Mouse (Mus musculus): Measurements from ENCODE around the gene Fibcd1. TPM values are rescaled to one million over a fixed set of nuclear protein-coding genes. Genes with fewer than 3 reads are reported as not detected.

Fibcd1 gene
- polyA plus RNA-seq, 1 experiment from 2014 or later, result 5.0 TPM

- Histone ChIP-seq H3K9ac (no peak overlapping the region), H3K27me3 (ENCODE audit: control insufficient read depth, insufficient read depth, low read length) (no peaks in the 10 kb centered on the region), H3K36me3 (replicated peaks; ENCODE audit: control insufficient read depth, insufficient read depth) (peaks cover 64% of the 10 kb centered on the region), H3K4me3 (replicated peaks; ENCODE audit: low read length) (no peak overlapping the region), H3K27ac (no peak overlapping the region), H3K4me1 (replicated peaks; ENCODE audit: control insufficient read depth, insufficient read depth, low read length) (no peaks in the 10 kb centered on the region), H3K9me3 (ENCODE audit: control insufficient read depth, low read length) (no peaks in the 10 kb centered on the region), H3K4me2 (replicated peaks) (no peak overlapping the region)
- DNase-seq (ENCODE audit: low spot score), result no peak
- 82% methylated on average over 2 of the region's 2 CpGs for WGBS
- no peak for ATAC-seq (ENCODE audit: low FRiP score)
These were observed 56.6 kb downstream of the Fibcd1 start for GRCm38 (mm10) chr2:31789215-31789614.

DNA sequence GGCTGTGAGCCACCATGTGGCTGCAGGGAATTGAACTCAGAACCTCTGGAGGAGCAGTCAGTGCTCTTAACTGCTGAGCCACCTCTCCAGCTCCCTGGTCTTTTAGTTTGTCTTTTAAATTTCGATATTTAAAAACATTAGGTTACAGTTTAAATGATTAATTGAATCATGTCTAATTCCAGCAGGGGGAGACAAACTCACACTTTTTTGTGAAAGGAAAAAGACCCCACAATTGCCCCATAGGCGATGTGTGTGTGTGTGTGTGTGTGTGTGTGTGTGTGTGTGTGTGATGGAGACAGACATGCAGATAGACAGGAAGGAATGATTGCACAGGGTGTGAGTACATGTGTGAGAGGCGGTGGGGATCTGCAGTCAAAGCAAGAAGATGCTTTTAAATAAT, 57.6 kb downstream of the Fibcd1 start:
- Histone ChIP-seq H3K4me3 (replicated peaks; ENCODE audit: low read length) (no peak overlapping the region), H3K4me2 (replicated peaks) (no peak overlapping the region), H3K9me3 (ENCODE audit: control insufficient read depth, low read length) (no peaks in the 10 kb centered on the region), H3K27ac (no peak overlapping the region), H3K4me1 (replicated peaks; ENCODE audit: control insufficient read depth, insufficient read depth, low read length) (no peaks in the 10 kb centered on the region), H3K36me3 (replicated peaks; ENCODE audit: control insufficient read depth, insufficient read depth) (peaks cover 69% of the 10 kb centered on the region), H3K27me3 (ENCODE audit: control insufficient read depth, insufficient read depth, low read length) (no peaks in the 10 kb centered on the region), H3K9ac (no peak overlapping the region)
- 72% methylated on average over 3 of the region's 3 CpGs for WGBS
- DNase-seq (ENCODE audit: low spot score), result peak; percentile 66
- ATAC-seq (ENCODE audit: low FRiP score), result no peak

- Histone ChIP-seq H3K27ac (no peak overlapping the region), H3K27me3 (ENCODE audit: control insufficient read depth, insufficient read depth, low read length) (no peaks in the 10 kb centered on the region), H3K9me3 (ENCODE audit: control insufficient read depth, low read length) (no peaks in the 10 kb centered on the region), H3K4me2 (replicated peaks) (no peak overlapping the region), H3K36me3 (replicated peaks; ENCODE audit: control insufficient read depth, insufficient read depth) (peaks cover 57% of the 10 kb centered on the region), H3K4me3 (replicated peaks; ENCODE audit: low read length) (no peak overlapping the region), H3K9ac (no peak overlapping the region), H3K4me1 (replicated peaks; ENCODE audit: control insufficient read depth, insufficient read depth, low read length) (no peaks in the 10 kb centered on the region)
- 15% methylated on average over 7 of the region's 7 CpGs for WGBS
- peak; percentile 88 for DNase-seq (ENCODE audit: low spot score)
- no peak for ATAC-seq (ENCODE audit: low FRiP score)
These were observed 58.8 kb downstream of the Fibcd1 start for GRCm38 (mm10) chr2:31787029-31787428.

DNA sequence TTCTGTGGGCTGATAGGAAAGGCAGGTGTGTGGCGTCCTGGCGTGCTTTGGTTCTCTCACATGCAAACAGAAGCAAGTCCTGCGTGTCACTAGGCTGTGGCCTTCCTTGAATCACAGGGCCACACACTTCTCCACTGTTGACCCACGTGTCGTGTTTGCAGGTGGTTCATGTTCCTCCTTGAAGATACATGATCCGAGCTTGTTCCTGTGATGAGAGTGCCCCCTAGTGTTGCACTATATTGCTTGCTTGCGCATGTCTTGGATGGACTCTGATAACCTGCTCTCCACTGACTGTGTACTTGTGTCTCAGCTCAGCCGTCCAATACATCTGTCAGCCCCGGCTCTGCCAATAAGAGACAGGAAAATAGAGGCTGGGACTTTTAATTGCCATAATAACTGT, 60.7 kb downstream of the Fibcd1 start:
- DNase-seq (ENCODE audit: low spot score), result peak; percentile 89
- no peak overlapping the region for H3K9ac ChIP-seq
- H3K27me3 ChIP-seq (ENCODE audit: control insufficient read depth, insufficient read depth, low read length), result no peaks in the 10 kb centered on the region
- WGBS, result 39% methylated on average over 9 of the region's 9 CpGs
- peak; percentile 41; the same call in 1 of the 2 replicates for ATAC-seq (ENCODE audit: low FRiP score)
- no peaks in the 10 kb centered on the region for H3K4me1 ChIP-seq (replicated peaks; ENCODE audit: control insufficient read depth, insufficient read depth, low read length)
- no peak overlapping the region for H3K27ac ChIP-seq
- no peak overlapping the region for H3K4me3 ChIP-seq (replicated peaks; ENCODE audit: low read length)
- H3K9me3 ChIP-seq (ENCODE audit: control insufficient read depth, low read length), result no peaks in the 10 kb centered on the region
- H3K36me3 ChIP-seq (replicated peaks; ENCODE audit: control insufficient read depth, insufficient read depth), result peaks cover 52% of the 10 kb centered on the region
- no peak overlapping the region for H3K4me2 ChIP-seq (replicated peaks)

- H3K4me2 ChIP-seq (replicated peaks), result no peak overlapping the region
- ATAC-seq (ENCODE audit: low FRiP score), result no peak
- no peak overlapping the region for H3K27ac ChIP-seq
- H3K4me3 ChIP-seq (replicated peaks; ENCODE audit: low read length), result no peak overlapping the region
- WGBS, result 80% methylated on average over 8 of the region's 8 CpGs
- no peak for DNase-seq (ENCODE audit: low spot score)
- H3K27me3 ChIP-seq (ENCODE audit: control insufficient read depth, insufficient read depth, low read length), result no peaks in the 10 kb centered on the region
- no peak overlapping the region for H3K9ac ChIP-seq
- H3K36me3 ChIP-seq (replicated peaks; ENCODE audit: control insufficient read depth, insufficient read depth), result peaks cover 61% of the 10 kb centered on the region
- H3K4me1 ChIP-seq (replicated peaks; ENCODE audit: control insufficient read depth, insufficient read depth, low read length), result no peaks in the 10 kb centered on the region
- H3K9me3 ChIP-seq (ENCODE audit: control insufficient read depth, low read length), result no peaks in the 10 kb centered on the region
These were observed 62.7 kb downstream of the Fibcd1 start for GRCm38 (mm10) chr2:31782958-31783602.

GRCm38 (mm10) chr2:31779258-31779657, 66.5 kb downstream of the Fibcd1 start:
- H3K4me1 ChIP-seq (replicated peaks; ENCODE audit: control insufficient read depth, insufficient read depth, low read length), result no peaks in the 10 kb centered on the region
- H3K9ac ChIP-seq, result no peak overlapping the region
- no peak overlapping the region for H3K4me2 ChIP-seq (replicated peaks)
- H3K36me3 ChIP-seq (replicated peaks; ENCODE audit: control insufficient read depth, insufficient read depth), result peaks cover 32% of the 10 kb centered on the region
- WGBS, result 86% methylated on average over 2 of the region's 2 CpGs
- ATAC-seq (ENCODE audit: low FRiP score), result no peak
- no peak for DNase-seq (ENCODE audit: low spot score)
- no peak overlapping the region for H3K27ac ChIP-seq
- no peak overlapping the region for H3K4me3 ChIP-seq (replicated peaks; ENCODE audit: low read length)
- no peaks in the 10 kb centered on the region for H3K27me3 ChIP-seq (ENCODE audit: control insufficient read depth, insufficient read depth, low read length)
- no peaks in the 10 kb centered on the region for H3K9me3 ChIP-seq (ENCODE audit: control insufficient read depth, low read length)

GRCm38 (mm10) chr2:31776479-31776878, 69.3 kb downstream of the Fibcd1 start:
- Histone ChIP-seq H3K27ac (no peak overlapping the region), H3K4me1 (replicated peaks; ENCODE audit: control insufficient read depth, insufficient read depth, low read length) (no peaks in the 10 kb centered on the region), H3K4me2 (replicated peaks) (no peak overlapping the region), H3K9me3 (ENCODE audit: control insufficient read depth, low read length) (no peaks in the 10 kb centered on the region), H3K27me3 (ENCODE audit: control insufficient read depth, insufficient read depth, low read length) (no peaks in the 10 kb centered on the region), H3K4me3 (replicated peaks; ENCODE audit: low read length) (no peak overlapping the region), H3K9ac (no peak overlapping the region), H3K36me3 (replicated peaks; ENCODE audit: control insufficient read depth, insufficient read depth) (peaks cover 26% of the 10 kb centered on the region)
- 97% methylated on average over 3 of the region's 3 CpGs for WGBS
- no peak for ATAC-seq (ENCODE audit: low FRiP score)
- no peak for DNase-seq (ENCODE audit: low spot score)

- H3K4me2 ChIP-seq (replicated peaks), result no peak overlapping the region
- peaks cover 16% of the 10 kb centered on the region for H3K4me1 ChIP-seq (replicated peaks; ENCODE audit: control insufficient read depth, insufficient read depth, low read length)
- no peak overlapping the region for H3K4me3 ChIP-seq (replicated peaks; ENCODE audit: low read length)
- H3K27me3 ChIP-seq (ENCODE audit: control insufficient read depth, insufficient read depth, low read length), result no peaks in the 10 kb centered on the region
- WGBS, result 48% methylated on average over 7 of the region's 7 CpGs
- ATAC-seq (ENCODE audit: low FRiP score) (no peak), DNase-seq (ENCODE audit: low spot score) (no peak)
- no peaks in the 10 kb centered on the region for H3K36me3 ChIP-seq (replicated peaks; ENCODE audit: control insufficient read depth, insufficient read depth)
- H3K27ac ChIP-seq, result no peak overlapping the region
- H3K9ac ChIP-seq, result no peak overlapping the region
- no peaks in the 10 kb centered on the region for H3K9me3 ChIP-seq (ENCODE audit: control insufficient read depth, low read length)
These were observed 74.9 kb downstream of the Fibcd1 start for GRCm38 (mm10) chr2:31770781-31771441.

DNA sequence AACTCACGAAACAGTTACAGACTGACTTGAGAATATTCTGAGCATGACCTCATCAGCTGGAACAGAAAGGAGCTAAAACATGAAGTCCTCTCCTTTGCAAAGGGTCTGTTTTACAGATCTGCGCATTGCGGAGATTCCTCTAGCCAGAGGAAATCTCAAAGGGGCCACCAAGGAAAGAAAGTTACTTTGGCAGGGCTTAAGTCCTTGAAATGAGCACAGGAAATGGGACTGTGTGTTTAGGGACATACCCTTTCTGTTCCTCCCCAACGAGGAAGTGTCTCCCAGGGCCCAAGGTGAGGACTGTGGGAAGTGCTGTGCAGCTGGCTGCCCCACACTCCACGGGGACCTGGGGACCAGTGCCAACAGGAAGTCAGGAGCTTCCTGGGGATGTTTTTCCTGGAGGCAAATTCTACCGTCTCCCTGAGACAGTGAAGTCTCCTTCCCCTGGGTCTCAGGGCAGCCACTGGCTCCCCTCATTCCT, 76.1 kb downstream of the Fibcd1 start:
- DNase-seq (ENCODE audit: low spot score), result no peak
- Histone ChIP-seq H3K4me1 (replicated peaks; ENCODE audit: control insufficient read depth, insufficient read depth, low read length) (peaks cover 16% of the 10 kb centered on the region), H3K9ac (no peak overlapping the region), H3K4me2 (replicated peaks) (no peak overlapping the region), H3K4me3 (replicated peaks; ENCODE audit: low read length) (no peak overlapping the region), H3K27ac (peak overlapping the region; percentile 0), H3K9me3 (ENCODE audit: control insufficient read depth, low read length) (no peaks in the 10 kb centered on the region), H3K27me3 (ENCODE audit: control insufficient read depth, insufficient read depth, low read length) (no peaks in the 10 kb centered on the region), H3K36me3 (replicated peaks; ENCODE audit: control insufficient read depth, insufficient read depth) (no peaks in the 10 kb centered on the region)
- WGBS, result 50% methylated on average over 6 of the region's 6 CpGs
- ATAC-seq (ENCODE audit: low FRiP score), result no peak
